In genomic region chr9:91133256-91133920, GRCm38 (mm10) we compare ENCODE assay signal across 18 mouse cellular contexts.
DNase-seq lines count a peak whose midpoint lies in the region; TF ChIP-seq lines count a peak whose summit lies in the region.
"Had no signal": no experiment of that assay in that cellular context is flagged by ENCODE, and none has a peak within 500 bp of the region (broad histone marks: within the 10 kb centered on the region; RNA-seq: fewer than 3 reads in every experiment).

No protein-coding gene starts in this region.

- peak overlapping the region; percentile 62; the same call in 1 of the 2 replicates for H3K27ac ChIP-seq in cerebellum, adult 2 months (ENCODE audit: insufficient read depth, low read length)
- H3K27ac ChIP-seq: forebrain, embryonic 10.5 days; forebrain, embryonic 13.5 days; hindbrain, embryonic 12.5 days; hindbrain, embryonic 15.5 days had no signal

- intact Hi-C loops in left cerebral cortex, postnatal 4 days (cut with DNase I), result no loop called here
- intact Hi-C loops in left cerebral cortex, postnatal 25 days (cut with DNase I), result no loop called here

- no peaks in the 10 kb centered on the region for H3K27me3 ChIP-seq in cerebellum, adult 2 months (ENCODE audit: control insufficient read depth, insufficient read depth, low read length)
- H3K27me3 ChIP-seq: CH12.LX; forebrain, embryonic 13.5 days; hindbrain, embryonic 12.5 days; hindbrain, embryonic 15.5 days; Patski had no signal

- TF ChIP-seq CTCF in cerebellum, adult 2 months (IDR thresholded peaks at IDR 0.05; ENCODE audit: borderline replicate concordance, insufficient read depth, low read depth, low read length), result no peak

- peaks cover 21% of the 10 kb centered on the region; the same call in 1 of the 2 replicates for H3K4me1 ChIP-seq in cerebellum, adult 2 months (ENCODE audit: control insufficient read depth, insufficient read depth, low read length)
- H3K4me1 ChIP-seq: forebrain, embryonic 10.5 days; forebrain, embryonic 13.5 days; hindbrain, embryonic 12.5 days; hindbrain, embryonic 15.5 days had no signal

- WGBS in cerebellum, adult 2 months, result 13% methylated on average over 3 of the region's 3 CpGs

- no peak for TF ChIP-seq POLR2A in cerebellum, adult 2 months (IDR thresholded peaks at IDR 0.05; ENCODE audit: borderline replicate concordance, insufficient read depth, low read length)

- peak in 1 of 2 experiments; percentile 62 for DNase-seq in cerebellum, adult 2 months
- no peak for DNase-seq in cerebellum, adult 11 months
- peak; percentile 25 for DNase-seq in left cerebral cortex, postnatal 4 days
- no peak for DNase-seq in left cerebral cortex, postnatal 25 days (ENCODE audit: low spot score in 2 of 2)
- DNase-seq in cerebellum, postnatal 36 days, result peak; percentile 29 to 34
- DNase-seq in ovary, postnatal 14 days (ENCODE audit: low spot score), result no peak
- DNase-seq: adrenal gland, postnatal 10 days; adrenal gland, postnatal 36 days; B cell, adult 2 months; gastrocnemius, postnatal 10 days; heart, adult 11 months; kidney, adult 2 months had no signal

- H3K4me3 ChIP-seq in cerebellum, adult 2 months (replicated peaks; ENCODE audit: insufficient read depth, low read depth, low read length), result no peak overlapping the region
- H3K4me3 ChIP-seq: forebrain, embryonic 10.5 days; forebrain, embryonic 13.5 days; hindbrain, embryonic 12.5 days; hindbrain, embryonic 15.5 days had no signal

Comparison
In these comparisons a context has a peak if more than half of its experiments do, and no peak if none do; other contexts are left out.
1. DNase-seq: peak in left cerebral cortex, postnatal 4 days (single experiment) and cerebellum, postnatal 36 days (2 of 2); none in cerebellum, adult 11 months (single experiment), left cerebral cortex, postnatal 25 days (0 of 2) and ovary, postnatal 14 days (single experiment).